Mouse (Mus musculus): Measurements from ENCODE around the gene Tspoap1.

Tspoap1 gene

DNA sequence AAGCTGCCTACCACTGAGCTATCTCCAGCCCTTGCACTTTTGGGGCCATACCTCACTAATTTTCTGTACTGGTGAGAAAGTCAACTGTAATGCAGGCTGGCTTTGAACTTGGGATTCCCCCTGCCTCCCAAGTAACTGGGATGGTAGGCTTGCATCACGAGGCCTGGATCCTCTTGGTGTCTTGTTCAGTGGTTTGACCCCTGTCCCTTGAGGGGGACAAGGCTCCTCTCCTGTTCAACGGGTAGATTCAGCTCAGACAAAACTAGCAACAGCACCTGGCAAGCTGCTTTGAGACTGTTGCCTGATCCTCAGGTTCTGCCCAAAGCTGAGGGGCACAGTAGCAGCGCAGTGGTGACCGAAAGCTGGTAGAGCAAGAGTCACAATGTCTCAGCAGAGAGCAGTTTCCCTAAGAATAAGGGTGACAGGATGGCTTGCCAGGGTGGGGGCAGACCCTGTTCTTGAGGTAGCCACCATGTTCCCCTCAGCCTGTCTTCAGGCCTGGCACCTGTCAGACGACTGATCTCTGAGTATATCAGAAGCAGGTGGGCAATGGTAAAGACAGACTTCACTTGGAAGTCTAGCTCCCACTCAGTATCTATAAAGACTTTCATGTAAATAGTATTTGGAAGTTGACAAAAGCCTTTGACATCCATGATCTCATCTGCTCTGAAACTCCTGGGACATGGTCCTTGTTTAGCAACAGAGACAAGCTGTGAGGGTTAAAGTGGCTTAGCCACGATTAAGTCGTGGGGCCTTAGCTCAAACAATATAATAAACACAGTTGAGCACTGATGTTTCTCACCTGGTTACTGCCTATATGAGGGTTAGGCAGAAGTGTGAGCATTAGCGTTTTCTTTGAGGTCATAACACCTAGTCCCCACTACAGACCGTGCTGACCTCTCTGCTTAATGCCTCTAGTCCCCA is 14.4 kb upstream of the Tspoap1 start:
- no peak for DNase-seq (ENCODE audit: low read depth)

DNA sequence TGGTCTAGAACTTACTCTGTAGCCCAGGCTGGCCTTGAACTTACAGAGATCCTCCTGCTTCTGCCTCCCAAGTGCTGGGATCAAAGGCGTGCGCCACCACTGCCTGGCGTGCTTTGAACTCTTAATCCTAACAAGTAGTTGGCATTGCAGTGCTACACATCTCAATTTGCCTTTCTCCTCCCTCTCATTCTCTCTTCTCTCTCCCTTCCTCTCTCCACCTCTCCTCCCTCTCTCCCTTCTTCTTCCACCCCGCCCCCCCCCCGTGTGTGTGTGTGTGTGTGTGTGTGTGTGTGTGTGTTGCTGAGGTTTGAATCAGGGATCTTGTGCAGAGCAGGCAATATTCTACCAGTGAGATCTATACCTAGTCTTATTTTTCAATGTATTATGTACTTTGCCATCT is 13.0 kb upstream of the Tspoap1 start:
- no peak for DNase-seq (ENCODE audit: low read depth)

DNA sequence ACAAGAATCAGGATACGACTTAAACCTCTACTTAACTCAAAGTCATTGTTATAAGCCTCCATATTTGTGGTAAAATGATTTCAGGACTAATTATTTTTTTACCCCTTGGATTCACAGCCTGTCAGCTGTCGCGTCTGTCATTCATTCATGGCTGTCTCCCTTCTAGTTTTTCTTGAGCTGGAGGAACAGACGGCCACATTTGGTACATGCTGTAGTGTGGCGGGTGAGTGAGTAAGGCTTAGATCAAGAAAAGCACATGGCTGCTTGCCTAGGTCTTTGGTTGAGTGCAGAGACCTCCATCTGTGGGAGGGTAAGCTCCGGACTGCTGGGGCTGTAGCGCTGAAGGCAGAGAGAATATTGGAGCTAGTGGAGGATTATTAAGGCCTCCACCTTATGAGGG is 12.6 kb upstream of the Tspoap1 start:
- DNase-seq (ENCODE audit: low read depth): no peak

- peak; percentile 92 for DNase-seq (ENCODE audit: low read depth)
Measured at GRCm38 (mm10) chr11:87748132-87749119, 11.9 kb upstream of the Tspoap1 start.

- peak; percentile 94 for DNase-seq (ENCODE audit: low read depth)
Measured at GRCm38 (mm10) chr11:87749192-87750042, 10.9 kb upstream of the Tspoap1 start.

- DNase-seq (ENCODE audit: low read depth): no peak
Measured at GRCm38 (mm10) chr11:87750043-87750421, 10.3 kb upstream of the Tspoap1 start.

GRCm38 (mm10) chr11:87750521-87750920 is 9.8 kb upstream of the Tspoap1 start:
- DNase-seq (ENCODE audit: low read depth): peak; percentile 88

DNA sequence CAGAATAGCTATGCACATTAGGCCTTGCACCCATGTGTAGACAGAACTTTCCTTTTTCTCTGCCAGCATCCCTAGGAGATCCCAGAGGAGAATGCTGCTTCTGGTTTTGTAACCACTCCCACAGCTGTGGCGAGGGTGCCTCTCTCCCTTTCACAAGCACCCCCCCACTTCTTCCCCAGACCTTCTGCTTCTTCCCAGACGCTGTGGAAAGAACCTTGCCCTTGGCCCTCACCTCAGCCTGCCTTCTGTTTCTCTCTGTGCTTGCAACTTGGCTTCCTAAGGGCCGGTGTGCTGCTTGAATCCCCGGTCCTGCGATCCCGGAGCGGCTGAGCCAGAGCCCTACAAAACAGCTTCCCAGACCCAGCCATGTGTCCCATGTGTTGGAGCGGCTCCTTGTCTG is 9.3 kb upstream of the Tspoap1 start:
- DNase-seq (ENCODE audit: low read depth): peak; percentile 66

DNA sequence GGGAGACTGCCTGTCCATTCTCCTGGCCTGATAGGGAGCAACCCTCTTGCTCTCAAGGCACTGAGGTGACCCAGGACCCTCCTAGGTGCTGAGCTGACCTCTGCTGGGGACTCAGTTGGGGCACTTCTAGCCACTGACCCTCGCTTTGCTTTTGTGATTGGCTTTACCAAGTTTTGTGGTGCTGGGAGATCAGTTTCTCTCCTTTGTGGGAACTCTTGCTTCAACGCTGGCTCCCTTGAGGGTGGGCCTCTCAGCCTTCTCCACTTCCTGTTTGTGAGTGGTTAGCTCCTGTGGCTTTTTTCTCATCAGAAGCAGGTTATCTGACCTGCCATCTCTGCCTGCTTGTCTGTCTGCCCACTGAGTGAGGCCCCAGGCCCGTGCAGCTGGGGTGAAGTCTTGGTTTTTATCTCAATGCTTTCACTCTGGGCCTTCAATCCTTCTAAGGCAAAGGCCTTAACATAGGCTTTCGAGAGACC is 8.8 kb upstream of the Tspoap1 start:
- peak; percentile 88 for DNase-seq (ENCODE audit: low read depth)

- DNase-seq (ENCODE audit: low read depth): no peak
Measured at GRCm38 (mm10) chr11:87752307-87752706, 8.0 kb upstream of the Tspoap1 start.

GRCm38 (mm10) chr11:87753255-87753654 is 7.1 kb upstream of the Tspoap1 start:
- DNase-seq (ENCODE audit: low read depth): no peak

DNA sequence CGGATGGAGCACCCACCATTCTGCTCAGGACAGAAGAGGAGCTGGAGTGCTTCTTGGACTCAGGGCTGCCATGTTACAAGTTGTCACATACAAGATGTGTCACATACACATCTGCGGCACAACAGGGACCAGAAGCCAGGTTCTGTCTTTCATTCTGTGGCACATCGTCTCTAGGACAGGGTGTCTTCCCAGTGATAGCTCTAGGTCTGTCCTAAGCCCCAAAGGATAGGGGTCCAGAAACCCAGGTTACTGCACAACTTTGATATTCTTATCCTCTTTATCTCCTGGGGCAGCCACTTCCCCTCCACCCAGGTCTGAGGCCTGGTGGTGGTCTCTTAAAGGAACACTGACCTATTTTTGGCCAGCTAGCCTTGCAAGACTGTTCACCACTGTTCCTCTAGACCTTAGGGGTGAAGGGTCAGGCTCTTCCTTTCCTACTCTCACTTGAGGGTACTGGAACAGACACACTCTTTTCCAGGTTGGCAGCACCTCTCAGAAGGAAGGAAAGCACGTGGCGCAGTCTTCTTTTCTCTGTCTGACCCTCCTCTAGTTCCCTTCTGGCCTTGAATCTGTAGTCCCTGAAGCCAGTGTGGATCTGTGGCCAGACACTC is 6.3 kb upstream of the Tspoap1 start:
- peak; percentile 53 for DNase-seq (ENCODE audit: low read depth)

DNA sequence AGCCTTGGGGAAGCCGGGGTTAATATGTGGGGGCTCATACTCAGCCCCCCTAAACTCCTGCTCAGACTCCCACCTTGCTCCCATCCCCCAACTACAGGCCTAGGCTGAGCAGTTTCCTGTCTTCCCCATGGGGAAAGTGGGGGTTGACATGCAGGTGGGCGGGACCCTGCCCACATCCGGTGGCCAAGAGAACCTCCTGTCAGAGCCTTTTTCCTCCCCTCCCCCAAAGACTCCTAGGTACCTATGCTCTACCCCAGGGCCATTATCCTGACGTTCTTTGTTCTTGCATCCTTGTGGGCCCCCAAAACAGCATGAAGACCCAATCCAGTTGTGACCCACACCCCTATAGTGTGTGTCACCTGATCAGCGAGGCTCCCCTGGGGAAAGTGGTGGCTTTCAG is 5.7 kb upstream of the Tspoap1 start:
- peak; percentile 87 for DNase-seq (ENCODE audit: low read depth)

DNA sequence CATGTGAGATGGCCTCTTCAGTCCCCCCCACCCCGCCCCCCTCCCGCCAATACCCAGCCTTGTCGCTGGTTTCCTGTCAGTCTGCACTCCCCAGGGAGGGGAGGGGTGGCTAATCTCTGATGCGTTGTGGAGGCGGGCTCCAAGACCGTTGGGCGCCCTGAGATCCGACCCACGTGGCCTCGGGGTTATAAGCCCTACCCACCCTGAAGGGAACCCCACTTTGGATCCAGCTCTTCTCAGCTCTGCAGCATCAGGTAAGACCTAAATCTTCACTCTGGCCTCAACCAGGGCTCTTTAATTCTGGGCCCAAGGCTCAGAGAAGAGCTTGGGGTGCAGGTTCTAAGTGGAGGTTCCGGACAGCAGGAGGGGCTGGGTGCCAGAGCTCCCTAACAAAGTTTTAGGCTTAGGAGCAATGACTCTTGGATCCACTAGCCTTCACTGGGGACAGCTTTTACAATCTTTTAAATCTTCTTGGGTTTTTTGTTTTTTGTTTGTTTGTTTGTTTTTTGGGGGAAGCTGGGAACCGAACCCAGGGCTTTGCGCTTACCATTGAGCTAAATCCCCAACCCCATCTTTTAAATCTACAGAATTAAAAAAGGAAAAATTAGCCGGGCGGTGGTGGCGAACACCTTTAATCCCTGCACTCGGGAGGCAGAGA is 4.9 kb upstream of the Tspoap1 start:
- peak; percentile 99 for DNase-seq (ENCODE audit: low read depth)

DNA sequence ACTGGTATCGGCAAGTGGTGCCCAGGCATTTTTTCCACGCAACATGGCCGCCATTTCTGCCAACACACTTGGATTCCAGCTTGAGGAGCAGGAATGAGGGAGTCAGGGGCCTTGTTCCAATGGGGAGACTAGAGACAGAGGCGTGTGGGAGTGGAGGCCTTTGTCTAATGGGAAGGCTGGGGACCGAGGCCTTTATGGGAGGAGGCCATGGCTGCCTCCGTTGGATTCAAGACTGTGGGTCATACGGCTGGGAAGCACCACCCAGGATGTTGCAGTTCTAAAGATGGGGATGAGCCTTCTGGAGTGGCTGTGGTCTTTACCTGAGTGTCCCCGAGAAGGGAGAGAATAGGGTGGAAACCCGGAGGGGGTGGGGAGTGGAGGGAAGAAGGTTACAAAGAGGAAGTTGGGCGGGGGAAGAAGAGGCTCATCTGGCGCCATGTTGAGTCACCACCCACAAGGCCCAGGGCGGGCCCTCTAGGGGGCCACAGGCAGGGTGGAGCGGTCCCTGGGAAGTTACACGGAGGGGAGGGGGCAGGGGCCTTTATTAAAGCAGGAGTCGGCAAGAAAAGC is 4.0 kb upstream of the Tspoap1 start:
- DNase-seq (ENCODE audit: low read depth): peak; percentile 83

- DNase-seq (ENCODE audit: low read depth): peak; percentile 80
Measured at GRCm38 (mm10) chr11:87757001-87757954, 3.1 kb upstream of the Tspoap1 start.

DNA sequence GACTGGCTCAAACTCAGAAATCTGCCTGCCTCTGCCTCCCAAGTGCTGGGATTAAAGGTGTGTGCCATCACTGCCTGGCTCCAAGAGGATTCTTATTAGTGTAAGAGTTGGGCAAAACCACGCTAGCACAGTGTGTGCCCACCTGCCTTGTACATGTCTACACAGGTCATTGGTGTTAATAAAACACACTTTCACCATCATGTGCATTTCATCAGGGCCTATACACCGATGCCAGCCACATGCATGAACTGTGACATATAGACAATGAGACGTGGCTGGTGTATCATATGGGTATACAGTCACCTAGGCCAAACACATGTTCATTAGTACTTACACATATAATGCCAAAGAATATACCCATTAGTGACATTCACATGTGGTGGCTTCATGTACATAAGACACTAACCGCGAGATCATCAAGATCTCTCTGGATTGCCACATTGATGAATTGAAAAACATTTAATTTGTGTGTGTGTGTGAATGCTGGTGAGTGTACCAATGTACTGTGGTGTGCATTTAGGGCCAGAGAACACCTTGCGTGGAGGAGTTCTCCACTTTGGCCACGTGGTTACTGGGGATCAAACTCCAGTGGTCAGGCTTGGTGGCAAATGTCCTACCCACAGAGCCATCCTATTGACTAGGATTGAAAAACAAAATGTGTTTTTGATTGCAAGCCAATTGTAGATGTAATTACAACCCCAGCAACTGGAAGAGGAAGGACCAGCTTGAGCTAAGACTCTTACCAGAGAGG is 2.0 kb upstream of the Tspoap1 start:
- DNase-seq (ENCODE audit: low read depth): peak; percentile 81

- no peak for DNase-seq (ENCODE audit: low read depth)
Measured at GRCm38 (mm10) chr11:87758957-87759608, 1.3 kb upstream of the Tspoap1 start.

Measured in naive thymus-derived CD4-positive, alpha-beta T cell, adult 2 months (primary cell).